Mouse (Mus musculus): ENCODE measurements around the gene Mc1r. TPM values are rescaled to one million over a fixed set of nuclear protein-coding genes. Genes with fewer than 3 reads are reported as not detected.
"Not testable (repeated sequence)": the region's sequence is repeated elsewhere in the genome, so short reads cannot be mapped to it uniquely, and the experiment has no call there.

The Mc1r gene
- polyA plus RNA-seq, 1 experiment, result 0.15 TPM

DNA sequence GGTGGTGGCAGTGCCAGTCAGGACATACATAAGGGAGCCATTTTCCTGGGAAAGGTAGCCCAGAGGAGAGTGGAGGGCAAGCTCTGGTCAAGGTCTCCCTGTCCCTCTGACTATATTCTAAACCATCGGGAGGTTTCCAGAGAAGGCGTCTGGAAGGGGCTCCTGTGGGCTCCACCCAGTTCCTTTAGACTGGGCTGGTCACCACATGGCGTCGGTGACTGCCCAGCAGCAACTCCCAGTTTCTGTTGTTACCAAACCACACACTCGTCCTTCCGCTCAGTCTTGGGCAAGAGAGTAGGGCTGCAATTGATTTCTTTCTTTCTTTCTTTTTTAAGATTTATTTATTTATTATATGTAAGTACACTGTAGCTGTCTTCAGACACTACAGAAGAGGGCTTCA, 37.2 kb downstream of the Mc1r start:
- no peaks in the 10 kb centered on the region for H3K36me3 ChIP-seq (ENCODE audit: control insufficient read depth, insufficient read depth, low read length)
- H3K4me3 ChIP-seq (ENCODE audit: control insufficient read depth, low read depth, low read length), result no peak overlapping the region
- no peak overlapping the region for H3K27ac ChIP-seq (ENCODE audit: control insufficient read depth, insufficient read depth, low read depth, low read length)
- no peak for TF ChIP-seq POLR2A (IDR thresholded peaks at IDR 0.05; ENCODE audit: control insufficient read depth, low read depth, low read length)
- TF ChIP-seq CTCF (IDR thresholded peaks at IDR 0.05; ENCODE audit: control insufficient read depth, insufficient read depth, insufficient replicate concordance, low read depth, low read length), result no peak
- peaks cover 12% of the 10 kb centered on the region for H3K4me1 ChIP-seq (ENCODE audit: control insufficient read depth, insufficient read depth, low read length)
- no peaks in the 10 kb centered on the region for H3K27me3 ChIP-seq (ENCODE audit: control insufficient read depth, insufficient read depth, low read length)

GRCm38 (mm10) chr8:123445981-123446380, 39.1 kb downstream of the Mc1r start:
- Histone ChIP-seq H3K4me3 (ENCODE audit: control insufficient read depth, low read depth, low read length) (no peak overlapping the region), H3K27me3 (ENCODE audit: control insufficient read depth, insufficient read depth, low read length) (no peaks in the 10 kb centered on the region), H3K27ac (ENCODE audit: control insufficient read depth, insufficient read depth, low read depth, low read length) (no peak overlapping the region), H3K4me1 (ENCODE audit: control insufficient read depth, insufficient read depth, low read length) (peaks cover 12% of the 10 kb centered on the region), H3K36me3 (ENCODE audit: control insufficient read depth, insufficient read depth, low read length) (no peaks in the 10 kb centered on the region)
- TF ChIP-seq CTCF (IDR thresholded peaks at IDR 0.05; ENCODE audit: control insufficient read depth, insufficient read depth, insufficient replicate concordance, low read depth, low read length) (no peak), POLR2A (IDR thresholded peaks at IDR 0.05; ENCODE audit: control insufficient read depth, low read depth, low read length) (no peak)

DNA sequence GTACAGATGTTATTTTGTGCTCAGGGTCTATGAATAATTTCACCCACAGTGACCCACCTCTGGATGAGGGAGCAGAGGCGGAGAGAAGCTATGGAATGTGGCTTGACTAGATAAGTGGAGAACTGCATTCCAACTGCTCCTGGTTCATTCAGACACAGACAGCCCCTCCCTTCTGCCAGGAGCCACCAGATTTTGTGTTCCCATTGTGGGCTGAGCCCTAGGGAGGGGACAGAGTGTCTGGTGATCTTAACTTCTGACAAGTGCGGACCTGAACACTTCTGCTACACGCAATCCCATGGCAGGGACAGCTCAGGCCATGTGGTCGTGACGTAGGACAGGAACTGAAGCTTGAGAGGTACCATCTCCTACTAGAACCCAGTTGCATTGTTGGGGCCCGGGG, 39.9 kb downstream of the Mc1r start:
- Histone ChIP-seq H3K4me3 (ENCODE audit: control insufficient read depth, low read depth, low read length) (no peak overlapping the region), H3K27me3 (ENCODE audit: control insufficient read depth, insufficient read depth, low read length) (no peaks in the 10 kb centered on the region), H3K27ac (ENCODE audit: control insufficient read depth, insufficient read depth, low read depth, low read length) (no peak overlapping the region), H3K36me3 (ENCODE audit: control insufficient read depth, insufficient read depth, low read length) (no peaks in the 10 kb centered on the region), H3K4me1 (ENCODE audit: control insufficient read depth, insufficient read depth, low read length) (peaks cover 12% of the 10 kb centered on the region)
- TF ChIP-seq POLR2A (IDR thresholded peaks at IDR 0.05; ENCODE audit: control insufficient read depth, low read depth, low read length) (no peak), CTCF (IDR thresholded peaks at IDR 0.05; ENCODE audit: control insufficient read depth, insufficient read depth, insufficient replicate concordance, low read depth, low read length) (no peak)

DNA sequence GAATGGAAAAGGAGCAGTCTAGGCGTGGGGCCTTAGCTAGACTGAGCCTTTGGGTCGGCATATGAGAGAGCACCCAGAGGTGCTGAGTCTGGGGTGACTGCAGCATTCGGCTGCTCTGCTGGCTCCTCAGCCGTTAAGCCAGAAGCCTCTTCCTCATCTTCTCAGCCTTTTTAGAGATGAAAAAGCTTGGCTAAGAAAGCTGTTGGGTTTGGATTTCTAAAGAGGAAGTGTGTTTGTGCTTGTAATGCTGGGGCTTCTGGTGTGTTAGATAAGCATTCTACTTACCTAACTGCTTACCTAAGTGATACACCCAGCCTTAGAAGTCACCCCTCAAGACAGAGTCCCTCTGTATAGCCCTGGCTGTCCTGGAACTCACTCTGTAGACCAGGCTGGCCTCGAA, 43.9 kb downstream of the Mc1r start:
- TF ChIP-seq POLR2A (IDR thresholded peaks at IDR 0.05; ENCODE audit: control insufficient read depth, low read depth, low read length) (no peak), CTCF (IDR thresholded peaks at IDR 0.05; ENCODE audit: control insufficient read depth, insufficient read depth, insufficient replicate concordance, low read depth, low read length) (no peak)
- Histone ChIP-seq H3K36me3 (ENCODE audit: control insufficient read depth, insufficient read depth, low read length) (no peaks in the 10 kb centered on the region), H3K27ac (ENCODE audit: control insufficient read depth, insufficient read depth, low read depth, low read length) (no peak overlapping the region), H3K4me1 (ENCODE audit: control insufficient read depth, insufficient read depth, low read length) (no peaks in the 10 kb centered on the region; the same call in 1 of the 2 replicates), H3K4me3 (ENCODE audit: control insufficient read depth, low read depth, low read length) (no peak overlapping the region), H3K27me3 (ENCODE audit: control insufficient read depth, insufficient read depth, low read length) (no peaks in the 10 kb centered on the region)

DNA sequence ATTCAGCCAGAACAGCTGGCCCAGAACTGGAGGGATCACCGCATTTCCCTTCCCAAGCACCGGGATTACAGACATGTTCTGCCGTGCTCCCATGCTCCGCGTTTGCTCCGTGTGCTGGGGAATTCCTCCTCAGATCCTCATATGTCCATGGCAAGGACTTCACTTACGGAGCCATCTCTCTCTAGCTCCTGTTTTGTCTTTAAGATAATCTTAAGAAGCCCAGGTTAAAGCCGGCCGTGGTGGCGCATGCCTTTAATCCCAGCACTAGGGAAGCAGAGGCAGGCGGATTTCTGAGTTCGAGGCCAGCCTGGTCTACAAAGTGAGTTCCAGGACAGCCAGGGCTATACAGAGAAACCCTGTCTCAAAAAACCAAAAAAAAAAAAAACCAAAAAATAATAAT, 44.8 kb downstream of the Mc1r start:
- H3K27ac ChIP-seq (ENCODE audit: control insufficient read depth, insufficient read depth, low read depth, low read length); H3K27me3 ChIP-seq (ENCODE audit: control insufficient read depth, insufficient read depth, low read length); H3K36me3 ChIP-seq (ENCODE audit: control insufficient read depth, insufficient read depth, low read length); H3K4me1 ChIP-seq (ENCODE audit: control insufficient read depth, insufficient read depth, low read length); H3K4me3 ChIP-seq (ENCODE audit: control insufficient read depth, low read depth, low read length): not testable (repeated sequence)

- H3K27me3 ChIP-seq (ENCODE audit: control insufficient read depth, insufficient read depth, low read length), result no peaks in the 10 kb centered on the region
- H3K4me1 ChIP-seq (ENCODE audit: control insufficient read depth, insufficient read depth, low read length), result no peaks in the 10 kb centered on the region
- H3K36me3 ChIP-seq (ENCODE audit: control insufficient read depth, insufficient read depth, low read length), result no peaks in the 10 kb centered on the region
- TF ChIP-seq POLR2A (IDR thresholded peaks at IDR 0.05; ENCODE audit: control insufficient read depth, low read depth, low read length) (no peak), CTCF (IDR thresholded peaks at IDR 0.05; ENCODE audit: control insufficient read depth, insufficient read depth, insufficient replicate concordance, low read depth, low read length) (no peak)
- H3K27ac ChIP-seq (ENCODE audit: control insufficient read depth, insufficient read depth, low read depth, low read length), result no peak overlapping the region
- no peak overlapping the region for H3K4me3 ChIP-seq (ENCODE audit: control insufficient read depth, low read depth, low read length)
These were observed 45.2 kb downstream of the Mc1r start for GRCm38 (mm10) chr8:123452149-123452548.

GRCm38 (mm10) chr8:123453291-123453690, 46.4 kb downstream of the Mc1r start:
- Histone ChIP-seq H3K27me3 (ENCODE audit: control insufficient read depth, insufficient read depth, low read length) (no peaks in the 10 kb centered on the region), H3K4me3 (ENCODE audit: control insufficient read depth, low read depth, low read length) (no peak overlapping the region), H3K4me1 (ENCODE audit: control insufficient read depth, insufficient read depth, low read length) (no peaks in the 10 kb centered on the region), H3K36me3 (ENCODE audit: control insufficient read depth, insufficient read depth, low read length) (no peaks in the 10 kb centered on the region), H3K27ac (ENCODE audit: control insufficient read depth, insufficient read depth, low read depth, low read length) (no peak overlapping the region)
- TF ChIP-seq POLR2A (IDR thresholded peaks at IDR 0.05; ENCODE audit: control insufficient read depth, low read depth, low read length) (no peak), CTCF (IDR thresholded peaks at IDR 0.05; ENCODE audit: control insufficient read depth, insufficient read depth, insufficient replicate concordance, low read depth, low read length) (no peak)

DNA sequence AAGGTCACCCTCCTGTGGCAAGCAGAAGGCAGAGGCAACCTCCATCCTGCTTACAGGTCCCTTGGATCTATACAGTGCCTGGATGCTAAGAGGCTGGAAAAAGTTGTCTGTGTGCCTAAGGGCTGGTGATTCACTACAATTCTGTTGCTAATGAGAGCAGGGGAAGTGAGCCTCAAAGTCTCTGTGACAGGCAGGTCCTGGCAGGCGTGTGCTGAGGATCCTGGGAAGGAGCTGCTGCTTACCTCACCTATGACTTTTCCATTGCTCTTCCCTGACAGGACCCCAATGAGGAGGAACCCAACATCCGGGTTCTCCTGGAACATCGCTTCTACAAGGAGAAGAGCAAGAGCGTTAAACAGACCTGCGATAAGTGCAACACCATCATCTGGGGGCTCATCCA, 47.0 kb downstream of the Mc1r start:
- H3K4me3 ChIP-seq (ENCODE audit: control insufficient read depth, low read depth, low read length), result no peak overlapping the region
- TF ChIP-seq POLR2A (IDR thresholded peaks at IDR 0.05; ENCODE audit: control insufficient read depth, low read depth, low read length) (no peak), CTCF (IDR thresholded peaks at IDR 0.05; ENCODE audit: control insufficient read depth, insufficient read depth, insufficient replicate concordance, low read depth, low read length) (no peak)
- no peaks in the 10 kb centered on the region for H3K27me3 ChIP-seq (ENCODE audit: control insufficient read depth, insufficient read depth, low read length)
- no peaks in the 10 kb centered on the region for H3K36me3 ChIP-seq (ENCODE audit: control insufficient read depth, insufficient read depth, low read length)
- H3K27ac ChIP-seq (ENCODE audit: control insufficient read depth, insufficient read depth, low read depth, low read length), result no peak overlapping the region
- no peaks in the 10 kb centered on the region for H3K4me1 ChIP-seq (ENCODE audit: control insufficient read depth, insufficient read depth, low read length)

Data from testis, adult 2 months (tissue).